Comparison of ENCODE assay signal across 8 mouse cellular contexts in genomic region chr3:75861677-75862076, GRCm38 (mm10).
DNase-seq lines count a peak whose midpoint lies in the region; ATAC-seq lines count a peak whose summit lies in the region.

No protein-coding gene starts in this region.

- peak; percentile 15 for DNase-seq in gastrocnemius, adult 18-20 months (ENCODE audit: low spot score)
- no peak for DNase-seq in gastrocnemius, adult 8-10 months (ENCODE audit: low spot score in 2 of 2)
- peak; percentile 27 to 37 for DNase-seq in right cerebral cortex, postnatal 10 days (ENCODE audit: low spot score in 2 of 2)
- DNase-seq in right cerebral cortex, adult 18-20 months: no peak
- DNase-seq in c-Kit-negative CD71-positive TER-119-positive erythroid progenitor cells, embryonic 14.5 days (ENCODE audit: low read depth, low spot score): peak; percentile 6
- peak; percentile 35 for DNase-seq in mesoderm, embryonic 11.5 days (ENCODE audit: low read depth, low spot score)
- peak; percentile 52 to 81 for DNase-seq in thymus, postnatal 10 days (ENCODE audit: low spot score in 2 of 2)

- peak; percentile 74 to 77; a peak in 3 of 4 replicates for ATAC-seq in hematopoietic stem cell, adult 5-6 weeks (replicated peaks in 1 of 2; ENCODE audit: insufficient read depth in 1 of 2, low FRiP score in 2 of 2, low TSS enrichment in 1 of 2, low read depth in 1 of 2, poor library complexity in 2 of 2, severe bottlenecking in 2 of 2)

Comparison
In these comparisons a context has a peak if more than half of its experiments do, and no peak if none do; other contexts are left out.
1. DNase-seq: peak in gastrocnemius, adult 18-20 months (single experiment), right cerebral cortex, postnatal 10 days (2 of 2), c-Kit-negative CD71-positive TER-119-positive erythroid progenitor cells, embryonic 14.5 days (single experiment), mesoderm, embryonic 11.5 days (single experiment) and thymus, postnatal 10 days (2 of 2); none in gastrocnemius, adult 8-10 months (0 of 2) and right cerebral cortex, adult 18-20 months (single experiment).